Mouse (Mus musculus) cortical plate, adult 2 months (tissue): Measurements from ENCODE around the gene Desi2.
"Not testable (repeated sequence)": the region's sequence is repeated elsewhere in the genome, so short reads cannot be mapped to it uniquely, and the experiment has no call there.

Experiments used
- CTCF ChIP-seq: fragments of 200-500 bp; IDR thresholded peaks from 2 replicates; pipeline ENCODE4 v1.5.1; 2011; ENCODE audit warnings: mild to moderate bottlenecking, control low read depth, low read length; ENCODE audit not compliant: insufficient read depth; ENCODE audit errors: extremely low read depth
- POLR2A ChIP-seq: fragments of 200-500 bp; IDR thresholded peaks from 2 replicates; pipeline ENCODE4 v1.6.1; 2011; ENCODE audit warnings: mild to moderate bottlenecking, low read length, control low read depth; ENCODE audit not compliant: insufficient read depth; ENCODE audit errors: extremely low read depth

- not testable (repeated sequence) for TF ChIP-seq CTCF, POLR2A
Observed at GRCm38 (mm10) chr1:178146915-178147314, 40.3 kb upstream of the Desi2 start.
